Mouse (Mus musculus): ENCODE measurements around the gene Pole2.

DNA sequence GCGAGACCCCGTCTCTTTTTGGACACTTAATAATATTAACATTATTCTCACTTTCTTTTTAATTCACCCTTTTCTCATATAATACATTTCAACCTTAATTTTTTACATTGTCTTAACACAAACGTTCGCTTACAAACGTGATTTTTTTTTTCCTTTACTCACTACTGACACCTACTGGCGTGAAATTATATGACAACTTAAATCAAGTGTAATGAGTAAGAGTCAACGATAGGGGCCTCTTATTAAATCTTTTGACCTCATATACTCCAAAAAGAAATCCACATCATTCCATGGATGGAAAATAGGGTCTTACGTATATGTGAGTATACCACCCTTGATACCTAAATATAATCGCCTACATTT lies 68.4 kb downstream of the Pole2 start:
- TF ChIP-seq CTCF (IDR thresholded peaks at IDR 0.05 in 2 of 3, conservative IDR thresholded peaks at IDR 0.05 in 1 of 3; ENCODE audit: control insufficient read depth in 1 of 3, insufficient read depth in 1 of 3, low read depth in 2 of 3, low read length in 3 of 3, poor library complexity in 1 of 3, severe bottlenecking in 1 of 3) (peak in 2 of 3 experiments; percentile 20 to 62; a peak in 5 of 6 replicates), TAL1 (IDR thresholded peaks at IDR 0.05; ENCODE audit: low read length) (no peak), NELFE (IDR thresholded peaks at IDR 0.05; ENCODE audit: low read depth, low read length) (no peak), RAD21 (IDR thresholded peaks at IDR 0.05; ENCODE audit: low read depth, low read length) (no peak; the same call in 1 of the 2 replicates)

Measured in MEL (cell line).